ENCODE assay signal across 21 mouse cellular contexts in genomic region chr6:121004959-121005358, GRCm38 (mm10).
DNase-seq lines count a peak whose midpoint lies in the region; ATAC-seq and TF ChIP-seq lines count a peak whose summit lies in the region.
"Had no signal": no experiment of that assay in that cellular context is flagged by ENCODE, and none has a peak within 500 bp of the region (broad histone marks: within the 10 kb centered on the region; RNA-seq: fewer than 3 reads in every experiment).

No protein-coding gene starts in this region.

- no peak overlapping the region for H3K4me2 ChIP-seq in lung, postnatal 0 days (replicated peaks; ENCODE audit: low read depth, low read length)
- H3K4me2 ChIP-seq: embryonic facial prominence, embryonic 13.5 days; liver, embryonic 11.5 days; midbrain, embryonic 11.5 days; neural tube, embryonic 13.5 days had no signal

- H3K9me3 ChIP-seq in lung, postnatal 0 days (ENCODE audit: low read length), result no peaks in the 10 kb centered on the region
- H3K9me3 ChIP-seq: embryonic facial prominence, embryonic 13.5 days; neural tube, embryonic 13.5 days had no signal

- no peak for TF ChIP-seq CTCF in kidney, adult 2 months (conservative IDR thresholded peaks at IDR 0.05; ENCODE audit: insufficient read depth, insufficient read length, low read depth, low read length)
- no peak for TF ChIP-seq CTCF in lung, postnatal 0 days (IDR thresholded peaks at IDR 0.05)

- H3K36me3 ChIP-seq in kidney, adult 2 months (ENCODE audit: control insufficient read depth, insufficient read depth, low read length), result no peaks in the 10 kb centered on the region
- peaks cover 9% of the 10 kb centered on the region; the same call in 1 of the 2 replicates for H3K36me3 ChIP-seq in lung, postnatal 0 days (ENCODE audit: insufficient read depth, low read length)

- no peak overlapping the region for H3K27ac ChIP-seq in kidney, adult 2 months (ENCODE audit: insufficient read depth, low read depth, low read length)
- no peak overlapping the region for H3K27ac ChIP-seq in lung, postnatal 0 days (ENCODE audit: low read length)
- H3K27ac ChIP-seq: embryonic facial prominence, embryonic 13.5 days; neural tube, embryonic 13.5 days had no signal

- no peak overlapping the region for H3K4me3 ChIP-seq in kidney, adult 2 months (ENCODE audit: insufficient read depth, low read depth, low read length)
- no peak overlapping the region for H3K4me3 ChIP-seq in lung, postnatal 0 days (ENCODE audit: low read depth, low read length)
- H3K4me3 ChIP-seq: embryonic facial prominence, embryonic 13.5 days; left cerebral cortex, adult 2 months; neural tube, embryonic 13.5 days had no signal

- DNase-seq in kidney, postnatal 14 days, result peak; percentile 17
- no peak for DNase-seq in kidney, adult 2 months
- DNase-seq in adipocyte (ENCODE audit: low spot score), result peak; percentile 77
- DNase-seq in cerebellum, adult 11 months, result peak; percentile 80
- peak; percentile 81 for DNase-seq in cerebellum, postnatal 10 days
- no peak for DNase-seq in urinary bladder, postnatal 36 days (ENCODE audit: low spot score in 2 of 2)
- DNase-seq in adrenal gland, postnatal 36 days, result no peak
- DNase-seq in lung, postnatal 0 days (ENCODE audit: low spot score), result no peak
- DNase-seq: adrenal gland, postnatal 10 days; gastrocnemius, postnatal 14 days; kidney, adult 11 months; lung, adult 18-20 months; lung, postnatal 36 days; right cerebral cortex, adult 18-20 months; thymus, postnatal 25 days had no signal

- H3K9ac ChIP-seq in lung, postnatal 0 days (replicated peaks; ENCODE audit: low read depth), result no peak overlapping the region
- H3K9ac ChIP-seq: embryonic facial prominence, embryonic 13.5 days; neural tube, embryonic 13.5 days had no signal

- H3K4me1 ChIP-seq in kidney, adult 2 months (ENCODE audit: control insufficient read depth, insufficient read depth, low read length), result no peaks in the 10 kb centered on the region
- no peaks in the 10 kb centered on the region for H3K4me1 ChIP-seq in lung, postnatal 0 days (ENCODE audit: insufficient read depth, low read depth, low read length)
- H3K4me1 ChIP-seq: embryonic facial prominence, embryonic 13.5 days had no signal

- TF ChIP-seq EP300 in lung, postnatal 0 days (IDR thresholded peaks at IDR 0.05), result no peak

- no peaks in the 10 kb centered on the region for H3K27me3 ChIP-seq in kidney, adult 2 months (replicated peaks; ENCODE audit: control insufficient read depth, insufficient read depth, low read length)
- H3K27me3 ChIP-seq in lung, postnatal 0 days (replicated peaks; ENCODE audit: insufficient read depth, low read length), result no peaks in the 10 kb centered on the region
- H3K27me3 ChIP-seq: embryonic facial prominence, embryonic 13.5 days; neural tube, embryonic 13.5 days; Patski had no signal

- 35% methylated on average over 4 of the region's 4 CpGs for WGBS in kidney, adult 2 months
- 32% methylated on average over 4 of the region's 4 CpGs for WGBS in lung, postnatal 0 days

- TF ChIP-seq POLR2A in kidney, adult 2 months (IDR thresholded peaks at IDR 0.05; ENCODE audit: low read depth, low read length), result no peak

- ATAC-seq in lung, postnatal 0 days, result no peak
- ATAC-seq: Patski had no signal

Comparison
In these comparisons a context has a peak if more than half of its experiments do, and no peak if none do; other contexts are left out.
1. DNase-seq: peak in kidney, postnatal 14 days (single experiment), adipocyte (single experiment), cerebellum, adult 11 months (single experiment) and cerebellum, postnatal 10 days (2 of 2); none in kidney, adult 2 months (single experiment), urinary bladder, postnatal 36 days (0 of 2), adrenal gland, postnatal 36 days (0 of 2) and lung, postnatal 0 days (single experiment).